Mouse (Mus musculus): ENCODE measurements around the gene Evpl.

- TF ChIP-seq GATA1 (IDR thresholded peaks at IDR 0.05; ENCODE audit: low read length) (no peak), TAL1 (IDR thresholded peaks at IDR 0.05; ENCODE audit: low read length) (no peak)
Observed at GRCm38 (mm10) chr11:116187226-116187930, 50.5 kb downstream of the Evpl start.
